Mouse (Mus musculus) embryonic fibroblast, embryonic 13.5 days (primary cell): Measurements from ENCODE around the gene Slc35b2. TPM values are rescaled to one million over a fixed set of nuclear protein-coding genes. Genes with fewer than 3 reads are reported as not detected.

Experiments used
- H3K27ac ChIP-seq: 2 replicates; pipeline ENCODE4 v1.5.1; 2012; ENCODE audit warnings: low read length, control low read depth, inconsistent platforms; ENCODE audit not compliant: insufficient read depth
- H3K4me1 ChIP-seq: 2 replicates; pipeline ENCODE4 v1.6.1; 2011; ENCODE audit warnings: low read length; ENCODE audit not compliant: control insufficient read depth, insufficient read depth
- H3K4me3 ChIP-seq: 2 replicates; pipeline ENCODE4 v1.5.1; 2011; ENCODE audit warnings: mild to moderate bottlenecking, control low read depth, low read length; ENCODE audit not compliant: insufficient read depth
- CTCF ChIP-seq: IDR thresholded peaks from 2 replicates; pipeline ENCODE4 v1.5.1; 2011; ENCODE audit warnings: mild to moderate bottlenecking, control low read depth, low read length, moderate library complexity, borderline replicate concordance; ENCODE audit not compliant: insufficient read depth
- POLR2A ChIP-seq: IDR thresholded peaks from 2 replicates; pipeline ENCODE4 v1.6.1; 2011; ENCODE audit warnings: low read depth, mild to moderate bottlenecking, control low read depth, low read length, moderate library complexity
- polyA plus RNA-seq: library from polyadenylated mRNA; stranded (reverse); fragments of >200 nt; gene quantifications from 2 replicates; pipeline ENCODE4 v1.2.4, GENCODE M21; 2011; ENCODE audit warnings: low read depth; ENCODE audit not compliant: missing spikeins, insufficient read length

Slc35b2 gene
- polyA plus RNA-seq, 1 experiment = 65.3 TPM

- no peak overlapping the region for H3K4me3 ChIP-seq
- no peak for TF ChIP-seq POLR2A
- no peak for TF ChIP-seq CTCF
- H3K4me1 ChIP-seq = no peaks in the 10 kb centered on the region
- H3K27ac ChIP-seq = no peak overlapping the region
These were observed 43.6 kb downstream of the Slc35b2 start for GRCm38 (mm10) chr17:45606992-45607879.

- Histone ChIP-seq H3K4me1 (no peaks in the 10 kb centered on the region), H3K27ac (no peak overlapping the region), H3K4me3 (no peak overlapping the region)
- no peak for TF ChIP-seq POLR2A
These were observed 44.7 kb downstream of the Slc35b2 start for GRCm38 (mm10) chr17:45608396-45608795.

- no peak overlapping the region for H3K4me3 ChIP-seq
- no peak for TF ChIP-seq CTCF
- TF ChIP-seq POLR2A = no peak
- H3K27ac ChIP-seq = no peak overlapping the region
- no peaks in the 10 kb centered on the region for H3K4me1 ChIP-seq
These were observed 46.6 kb downstream of the Slc35b2 start for GRCm38 (mm10) chr17:45610144-45610866.

GRCm38 (mm10) chr17:45612008-45612407 lies 48.3 kb downstream of the Slc35b2 start:
- no peak for TF ChIP-seq CTCF
- TF ChIP-seq POLR2A = no peak
- Histone ChIP-seq H3K4me3 (no peak overlapping the region), H3K27ac (no peak overlapping the region), H3K4me1 (no peaks in the 10 kb centered on the region)

GRCm38 (mm10) chr17:45612921-45613320 lies 49.2 kb downstream of the Slc35b2 start:
- H3K4me1 ChIP-seq = no peaks in the 10 kb centered on the region
- TF ChIP-seq CTCF (no peak), POLR2A (no peak)

GRCm38 (mm10) chr17:45616046-45616650 lies 52.5 kb downstream of the Slc35b2 start:
- peaks cover 7% of the 10 kb centered on the region; the same call in 1 of the 2 replicates for H3K4me1 ChIP-seq
- no peak overlapping the region for H3K4me3 ChIP-seq
- peak overlapping the region; percentile 65 for H3K27ac ChIP-seq
- TF ChIP-seq POLR2A (no peak), CTCF (no peak)

More at GRCm38 (mm10) chr17:45612921-45613320, 49.2 kb downstream of the Slc35b2 start:
- no peak overlapping the region for H3K27ac ChIP-seq
- no peak overlapping the region for H3K4me3 ChIP-seq

- H3K27ac ChIP-seq = peak overlapping the region; percentile 65
- H3K4me3 ChIP-seq = no peak overlapping the region
- TF ChIP-seq CTCF (no peak), POLR2A (no peak)
- H3K4me1 ChIP-seq = peaks cover 7% of the 10 kb centered on the region; the same call in 1 of the 2 replicates
These were observed 53.0 kb downstream of the Slc35b2 start for GRCm38 (mm10) chr17:45616679-45617078.

Other genes starting within 250 kb of the Slc35b2 start
- gene Cdc5l, start 130.1 kb upstream of the Slc35b2 start, polyA plus RNA-seq = 38.6 and 52.1 TPM in 2 replicates
- gene Spats1, start 88.5 kb upstream of the Slc35b2 start, polyA plus RNA-seq = 0.58 TPM in 1 of 2 replicates, not detected in the other
- gene Aars2, start 57.0 kb upstream of the Slc35b2 start, polyA plus RNA-seq = 6.7 and 7.3 TPM in 2 replicates
- not detected in 2 replicates for gene Tcte1, start 40.4 kb upstream of the Slc35b2 start, polyA plus RNA-seq
- gene Tmem151b, start 14.2 kb upstream of the Slc35b2 start, polyA plus RNA-seq = 0.47 and 0.81 TPM in 2 replicates
- 4.3 and 6.2 TPM in 2 replicates for gene Nfkbie, start 8.2 kb upstream of the Slc35b2 start, polyA plus RNA-seq
- 1,481 and 1,562 TPM in 2 replicates for gene Hsp90ab1, start 9.4 kb downstream of the Slc35b2 start, polyA plus RNA-seq
- gene Slc29a1, start 35.7 kb downstream of the Slc35b2 start, polyA plus RNA-seq = 81.9 and 90.3 TPM in 2 replicates
- gene Mymx, start 38.2 kb downstream of the Slc35b2 start, polyA plus RNA-seq = not detected in 2 replicates
- not detected in 2 replicates for gene Capn11, start 95.5 kb downstream of the Slc35b2 start, polyA plus RNA-seq
- gene Mrpl14, start 122.4 kb downstream of the Slc35b2 start, polyA plus RNA-seq = 38.9 and 39.0 TPM in 2 replicates
- gene Tmem63b, start 123.0 kb downstream of the Slc35b2 start, polyA plus RNA-seq = 42.8 and 54.0 TPM in 2 replicates
- gene 1600014C23Rik, start 170.0 kb downstream of the Slc35b2 start, polyA plus RNA-seq = not detected in 2 replicates